ENCODE assay signal across 19 mouse cellular contexts in genomic region chr11:100904580-100905351, GRCm38 (mm10). TPM values are rescaled to one million over a fixed set of nuclear protein-coding genes. Genes with fewer than 3 reads are reported as not detected.
DNase-seq lines count a peak whose midpoint lies in the region; ATAC-seq and TF ChIP-seq lines count a peak whose summit lies in the region.
"Had no signal": no experiment of that assay in that cellular context is flagged by ENCODE, and none has a peak within 500 bp of the region (broad histone marks: within the 10 kb centered on the region; RNA-seq: fewer than 3 reads in every experiment).

No protein-coding gene starts in this region.

- H3K27ac ChIP-seq in midbrain, embryonic 11.5 days (ENCODE audit: low read depth, low read length): no peak overlapping the region
- no peak overlapping the region for H3K27ac ChIP-seq in midbrain, embryonic 13.5 days
- peak overlapping the region; percentile 68 for H3K27ac ChIP-seq in small intestine, adult 2 months (ENCODE audit: insufficient read depth, low read depth, low read length)

- no peaks in the 10 kb centered on the region for H3K9me3 ChIP-seq in midbrain, embryonic 11.5 days (ENCODE audit: control insufficient read depth, low read length)
- H3K9me3 ChIP-seq in midbrain, embryonic 13.5 days: no peaks in the 10 kb centered on the region
- H3K9me3 ChIP-seq in G1E (replicated peaks): no peaks in the 10 kb centered on the region

- peak; percentile 26 for DNase-seq in midbrain, embryonic 11.5 days (ENCODE audit: low spot score, missing footprints)
- no peak for DNase-seq in G1E (ENCODE audit: low spot score)
- no peak for DNase-seq in left cerebral cortex, adult 18-20 months (ENCODE audit: low spot score in 2 of 2)
- no peak for DNase-seq in heart, adult 8-10 months (ENCODE audit: low spot score)
- no peak for DNase-seq in Muller cell, postnatal 12 days (ENCODE audit: inconsistent ontology term)
- DNase-seq: cerebellum, postnatal 25 days; gastrocnemius, postnatal 25 days; heart, postnatal 4 days; kidney, postnatal 4 days; left cerebral cortex, postnatal 4 days; lung, embryonic 14.5 days; lung, postnatal 4 days; thymus, postnatal 36 days had no signal

- H3K4me3 ChIP-seq in midbrain, embryonic 11.5 days (ENCODE audit: low read depth, low read length): no peak overlapping the region
- no peak overlapping the region for H3K4me3 ChIP-seq in midbrain, embryonic 13.5 days (replicated peaks)
- peak overlapping the region; percentile 27; the same call in 1 of the 2 replicates for H3K4me3 ChIP-seq in G1E (ENCODE audit: low read depth, low read length)
- H3K4me3 ChIP-seq in small intestine, adult 2 months (ENCODE audit: low read depth, low read length): peak overlapping the region; percentile 58
- H3K4me3 ChIP-seq: heart, embryonic 12.5 days had no signal

- ATAC-seq in midbrain, embryonic 11.5 days (ENCODE audit: low FRiP score): no peak
- no peak for ATAC-seq in midbrain, embryonic 13.5 days
- no peak for ATAC-seq in G1E (ENCODE audit: extremely low read depth, insufficient number of reproducible peaks, low FRiP score, poor library complexity, severe bottlenecking)
- peak; percentile 27 to 45; a peak in 1 of 4 replicates for ATAC-seq in hematopoietic stem cell, adult 5-6 weeks (replicated peaks in 1 of 2; ENCODE audit: insufficient read depth in 1 of 2, low FRiP score in 2 of 2, low TSS enrichment in 1 of 2, low read depth in 1 of 2, poor library complexity in 2 of 2, severe bottlenecking in 2 of 2)
- ATAC-seq: midbrain, embryonic 16.5 days; Patski had no signal

- H3K4me2 ChIP-seq in midbrain, embryonic 11.5 days: no peak overlapping the region
- H3K4me2 ChIP-seq in midbrain, embryonic 13.5 days (replicated peaks): no peak overlapping the region
- H3K4me2 ChIP-seq: heart, embryonic 12.5 days; lung, embryonic 14.5 days had no signal

- H3K36me3 ChIP-seq in midbrain, embryonic 11.5 days (ENCODE audit: control insufficient read depth, insufficient read depth, low read length): peaks cover 4% of the 10 kb centered on the region; the same call in 1 of the 2 replicates
- H3K36me3 ChIP-seq in midbrain, embryonic 13.5 days: peaks cover 60% of the 10 kb centered on the region
- H3K36me3 ChIP-seq in G1E (replicated peaks): peaks cover 91% of the 10 kb centered on the region
- H3K36me3 ChIP-seq in small intestine, adult 2 months (ENCODE audit: control insufficient read depth, insufficient read depth, low read length): peaks cover 69% of the 10 kb centered on the region

- no peak overlapping the region for H3K9ac ChIP-seq in midbrain, embryonic 11.5 days (ENCODE audit: low read length)
- no peak overlapping the region for H3K9ac ChIP-seq in midbrain, embryonic 13.5 days (replicated peaks)
- H3K9ac ChIP-seq: heart, embryonic 12.5 days; lung, embryonic 14.5 days had no signal

- no peaks in the 10 kb centered on the region for H3K27me3 ChIP-seq in midbrain, embryonic 11.5 days (ENCODE audit: control insufficient read depth, insufficient read depth, low read length)
- no peaks in the 10 kb centered on the region for H3K27me3 ChIP-seq in midbrain, embryonic 13.5 days
- no peaks in the 10 kb centered on the region for H3K27me3 ChIP-seq in G1E (ENCODE audit: insufficient read depth, low read length)
- H3K27me3 ChIP-seq in small intestine, adult 2 months (ENCODE audit: control insufficient read depth, insufficient read depth, low read length): no peaks in the 10 kb centered on the region
- H3K27me3 ChIP-seq: heart, embryonic 12.5 days; Patski had no signal

- no peak for TF ChIP-seq POLR2A in small intestine, adult 2 months (IDR thresholded peaks at IDR 0.05; ENCODE audit: low read depth, low read length)

- WGBS in midbrain, embryonic 11.5 days: 70% methylated on average over 19 of the region's 20 CpGs
- 71% methylated on average over 19 of the region's 20 CpGs for WGBS in midbrain, embryonic 13.5 days
- WGBS in small intestine, adult 2 months: 64% methylated on average over 20 of the region's 20 CpGs

- no peak for TF ChIP-seq CTCF in G1E (IDR thresholded peaks at IDR 0.05; ENCODE audit: low read depth, low read length)
- no peak for TF ChIP-seq CTCF in small intestine, adult 2 months (IDR thresholded peaks at IDR 0.05; ENCODE audit: extremely low read depth, insufficient read length, insufficient replicate concordance, low read depth, low read length)

- H3K4me1 ChIP-seq in midbrain, embryonic 11.5 days (ENCODE audit: control insufficient read depth, insufficient read depth, low read length): no peaks in the 10 kb centered on the region
- no peaks in the 10 kb centered on the region for H3K4me1 ChIP-seq in midbrain, embryonic 13.5 days (replicated peaks)
- peaks cover 37% of the 10 kb centered on the region for H3K4me1 ChIP-seq in G1E (ENCODE audit: insufficient read depth, low read depth, low read length)
- H3K4me1 ChIP-seq in small intestine, adult 2 months (ENCODE audit: control insufficient read depth, insufficient read depth, insufficient read length, low read length): peaks cover 6% of the 10 kb centered on the region

RNA-seq across cellular contexts. Expression of gene Stat3, which starts 34.6 kb away (rescaled TPM):
- 22.8 and 24.0 TPM in 2 replicates for polyA plus RNA-seq in midbrain, embryonic 11.5 days (2014; fragmentation: Nextera tagmentation; extraction: Ambion mirVana)
- polyA plus RNA-seq in midbrain, embryonic 13.5 days (2015; fragmentation: Nextera tagmentation; extraction: Ambion mirVana): 28.7 and 34.3 TPM in 2 replicates
- 81.1 and 87.5 TPM in 2 replicates for total RNA-seq in G1E (2014; fragmentation: Nextera tagmentation)
- 69.3 and 70.3 TPM in 2 replicates for total RNA-seq in G1E (2017)
- polyA plus RNA-seq in G1E (2012): 42.1 and 63.5 TPM in 2 replicates
- total RNA-seq in hematopoietic stem cell, adult 5-6 weeks (2017): 108 and 135 TPM in 2 replicates
- polyA plus RNA-seq in small intestine, adult 2 months (2012; rRNA removed): 55.2 and 106 TPM in 2 replicates
- total RNA-seq in left cerebral cortex, adult 18-20 months (2021): 10 to 100 TPM; 38.8 to 46.7 TPM
- total RNA-seq in heart, adult 8-10 months (2022): 100 to 1,000 TPM in 1 of 4 experiments, 10 to 100 TPM in 3; 76.6 to 108 (median 91.0) TPM

RNA-seq across cellular contexts. Expression of gene Stat5a, which starts 45.6 kb away (rescaled TPM):
- polyA plus RNA-seq in midbrain, embryonic 11.5 days (2014; fragmentation: Nextera tagmentation; extraction: Ambion mirVana): 0.97 and 1.4 TPM in 2 replicates
- polyA plus RNA-seq in midbrain, embryonic 13.5 days (2015; fragmentation: Nextera tagmentation; extraction: Ambion mirVana): 1.3 and 1.7 TPM in 2 replicates
- total RNA-seq in G1E (2014; fragmentation: Nextera tagmentation) (161 and 162 TPM in 2 replicates), G1E (2017) (106 and 112 TPM in 2 replicates)
- polyA plus RNA-seq in G1E (2012): 157 and 161 TPM in 2 replicates
- 48.2 and 54.6 TPM in 2 replicates for total RNA-seq in hematopoietic stem cell, adult 5-6 weeks (2017)
- polyA plus RNA-seq in small intestine, adult 2 months (2012; rRNA removed): 6.9 and 7.4 TPM in 2 replicates
- total RNA-seq in left cerebral cortex, adult 18-20 months (2021): 1 to 10 TPM; 1.8 to 2.5 TPM
- 10 to 100 TPM; 16.5 to 26.5 (median 21.6) TPM for total RNA-seq in heart, adult 8-10 months (2022)

RNA-seq across cellular contexts. Expression of gene Stat5b, which starts 54.2 kb away (rescaled TPM):
- 14.6 and 17.3 TPM in 2 replicates for polyA plus RNA-seq in midbrain, embryonic 11.5 days (2014; fragmentation: Nextera tagmentation; extraction: Ambion mirVana)
- polyA plus RNA-seq in midbrain, embryonic 13.5 days (2015; fragmentation: Nextera tagmentation; extraction: Ambion mirVana): 14.0 and 14.5 TPM in 2 replicates
- total RNA-seq in G1E (2014; fragmentation: Nextera tagmentation): 91.4 and 93.0 TPM in 2 replicates
- total RNA-seq in G1E (2017): 52.2 and 55.9 TPM in 2 replicates
- 65.8 and 73.5 TPM in 2 replicates for polyA plus RNA-seq in G1E (2012)
- 58.8 and 66.2 TPM in 2 replicates for total RNA-seq in hematopoietic stem cell, adult 5-6 weeks (2017)
- 9.6 and 10.8 TPM in 2 replicates for polyA plus RNA-seq in small intestine, adult 2 months (2012; rRNA removed)
- total RNA-seq in left cerebral cortex, adult 18-20 months (2021): 10 to 100 TPM; 26.8 to 28.0 TPM
- total RNA-seq in heart, adult 8-10 months (2022): 10 to 100 TPM; 57.2 to 64.8 (median 62.7) TPM

Comparison
In these comparisons a context has a peak if more than half of its experiments do, and no peak if none do; other contexts are left out.
1. ATAC-seq: peak in hematopoietic stem cell, adult 5-6 weeks (2 of 2); none in midbrain, embryonic 11.5 days (single experiment), midbrain, embryonic 13.5 days (single experiment) and G1E (single experiment).
2. H3K4me3 ChIP-seq: peak in G1E (single experiment) and small intestine, adult 2 months (single experiment); none in midbrain, embryonic 11.5 days (single experiment) and midbrain, embryonic 13.5 days (single experiment).
3. RNA of gene Stat5a, which starts 45.6 kb away (total RNA-seq): 106 to 162 TPM in G1E, 48.2 to 54.6 TPM in hematopoietic stem cell, adult 5-6 weeks and 16.5 to 26.5 TPM in heart, adult 8-10 months; 1.8 to 2.5 TPM in left cerebral cortex, adult 18-20 months; every median in the first group is over 4 times any median in the second.